Mouse (Mus musculus) stomach, embryonic 15.5 days (tissue): ENCODE data around the gene Rft1. TPM values are rescaled to one million over a fixed set of nuclear protein-coding genes. Genes with fewer than 3 reads are reported as not detected.
A peak's percentile ranks its signal among the peaks of the same experiment; 100 is the strongest.
"Not testable (repeated sequence)": the region's sequence is repeated elsewhere in the genome, so short reads cannot be mapped to it uniquely, and the experiment has no call there.

Experiments
- ATAC-seq: fragments of 200-750 bp; cut with Nextera tagmentation; 2 replicates; pipeline ENCODE4 v1.8.0; 2017; ENCODE audit warnings: low read depth, moderate number of reproducible peaks, moderate TSS enrichment; ENCODE audit not compliant: insufficient read depth, low FRiP score
- H3K27ac ChIP-seq: fragments of 300-500 bp; sonication (generic); 2 replicates; pipeline ENCODE4 v1.5.1; 2015; ENCODE audit warnings: mild to moderate bottlenecking, inconsistent platforms
- H3K27me3 ChIP-seq: fragments of 300-500 bp; sonication (generic); replicated peaks from 2 replicates; pipeline ENCODE4 v1.6.1; 2015; ENCODE audit warnings: inconsistent platforms
- H3K36me3 ChIP-seq: fragments of 300-500 bp; sonication (generic); 2 replicates; pipeline ENCODE4 v1.6.1; 2015; ENCODE audit warnings: inconsistent platforms
- H3K4me1 ChIP-seq: fragments of 300-500 bp; sonication (generic); 2 replicates; pipeline ENCODE4 v1.6.1; 2015; ENCODE audit warnings: inconsistent platforms
- H3K4me2 ChIP-seq: fragments of 300-500 bp; sonication (generic); 2 replicates; pipeline ENCODE4 v1.6.1; 2015; ENCODE audit warnings: mild to moderate bottlenecking, inconsistent platforms
- H3K4me3 ChIP-seq: fragments of 300-500 bp; sonication (generic); replicated peaks from 2 replicates; pipeline ENCODE4 v1.5.1; 2015; ENCODE audit warnings: inconsistent platforms
- H3K9ac ChIP-seq: fragments of 300-500 bp; sonication (generic); 2 replicates; pipeline ENCODE4 v1.6.1; 2015; ENCODE audit warnings: inconsistent platforms
- H3K9me3 ChIP-seq: fragments of 300-500 bp; sonication (generic); 2 replicates; pipeline ENCODE4 v1.6.1; 2016; ENCODE audit warnings: inconsistent platforms
- WGBS: fragments of 180-500 bp; shearing (Covaris S2); methylation state at CpG from one replicate; pipeline ENCODE4 v1.1.7; 2015; 5-methylcytosine and 5-hydroxymethylcytosine counted together
- polyA plus RNA-seq: library from polyadenylated mRNA; unstranded; fragments of >200 nt; fragmentation: Nextera tagmentation; extraction: Ambion mirVana; gene quantifications from 2 replicates; pipeline ENCODE4 v1.2.1, GENCODE M21; 2015

The Rft1 gene
- polyA plus RNA-seq, 1 experiment from 2014 or later, result 14.7 TPM

DNA sequence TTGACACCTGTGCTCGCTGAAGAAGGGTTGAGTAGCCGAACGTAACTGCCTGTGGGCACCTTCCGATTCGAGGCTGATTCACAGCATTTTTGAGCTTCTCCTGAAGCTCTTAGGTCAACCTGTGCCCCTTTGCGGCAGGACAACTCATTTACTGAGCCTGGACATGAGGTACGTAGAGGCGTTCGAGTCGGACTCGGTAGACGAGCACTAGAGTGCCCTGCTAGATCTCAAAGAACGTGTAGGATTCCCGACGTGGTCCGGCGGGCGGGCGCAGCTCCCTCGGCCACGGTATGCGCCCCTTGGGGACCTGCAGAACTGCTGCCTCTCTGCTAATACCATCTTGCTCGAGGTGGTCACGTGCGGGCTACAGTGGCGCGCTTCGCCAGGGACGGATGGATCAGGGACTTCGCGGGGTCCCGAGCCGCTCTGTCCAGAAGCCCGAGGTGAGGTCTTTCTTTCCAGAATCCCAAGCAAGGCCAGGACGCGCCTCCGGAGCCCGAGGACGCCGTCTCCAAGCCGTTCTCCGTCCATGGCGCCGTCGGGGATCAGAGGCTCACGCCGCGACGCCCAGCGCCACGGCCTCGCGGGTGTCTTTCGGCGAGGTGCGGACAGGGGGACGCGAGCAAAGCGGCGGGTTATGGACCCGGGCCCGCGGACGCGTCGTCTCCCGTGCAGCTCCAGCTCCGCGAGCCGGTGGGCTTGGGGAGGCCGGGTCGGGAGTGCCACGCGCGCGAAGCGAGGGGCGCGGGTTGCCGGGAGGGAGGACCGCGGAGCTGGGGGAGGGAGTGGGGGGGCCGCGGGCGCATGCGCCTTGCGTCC lies 60.8 kb downstream of the Rft1 start, which contains the start of gene Sfmbt1:
TSS of gene Sfmbt1 (plus strand) at position 51 of the 819 bp plus-strand sequence.
- WGBS, result 2% methylated on average over 84 of the region's 87 CpGs

DNA sequence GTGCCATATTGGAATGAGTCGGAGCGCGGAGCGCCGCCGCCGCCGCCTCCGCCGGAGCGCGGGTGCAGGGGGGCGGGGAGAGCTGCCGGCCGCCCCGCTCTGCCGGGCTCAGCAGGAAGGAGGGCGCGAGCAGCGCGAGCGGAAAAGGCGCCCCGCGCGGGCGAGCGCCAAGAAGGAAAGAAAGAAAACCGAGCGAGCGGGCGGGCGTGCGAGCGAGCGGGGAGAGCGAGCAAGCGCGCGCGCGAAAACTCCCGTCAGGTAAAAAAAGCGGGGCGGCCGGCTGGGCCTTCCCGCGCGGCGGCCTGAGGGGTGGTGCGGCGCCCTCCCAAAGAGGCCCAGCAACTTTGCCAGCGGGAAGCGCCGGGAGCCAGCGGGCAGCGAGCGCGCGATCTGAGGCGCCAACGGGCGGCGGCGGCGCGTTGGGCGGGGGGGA lies 61.5 kb downstream of the Rft1 start:
- 0 out of 2 replicates have a peak, but pooled peaks cover 8% of the 10 kb centered on the region for H3K4me1 ChIP-seq
- H3K9me3 ChIP-seq, result no peaks in the 10 kb centered on the region
- peak overlapping the region; percentile 92 for H3K4me2 ChIP-seq
- H3K9ac ChIP-seq, result peak overlapping the region; percentile 82
- H3K27me3 ChIP-seq, result peaks cover 11% of the 10 kb centered on the region
- 0% methylated on average over 41 of the region's 68 CpGs for WGBS
- H3K27ac ChIP-seq, result peak overlapping the region; percentile 90
- H3K4me3 ChIP-seq, result peak overlapping the region; percentile 89
- no peaks in the 10 kb centered on the region for H3K36me3 ChIP-seq
- ATAC-seq, result peak; percentile 70; the same call in 1 of the 2 replicates

More for the DNA sequence above, 60.8 kb downstream of the Rft1 start, which contains the start of gene Sfmbt1:
- Histone ChIP-seq H3K27me3 (peaks cover 11% of the 10 kb centered on the region), H3K4me3 (peak within 1 kb of the TSS; percentile 89), H3K9me3 (no peaks in the 10 kb centered on the region), H3K9ac (peak within 1 kb of the TSS; percentile 82), H3K4me1 (0 out of 2 replicates have a peak, but pooled peaks cover 8% of the 10 kb centered on the region), H3K36me3 (no peaks in the 10 kb centered on the region), H3K27ac (peak within 1 kb of the TSS; percentile 90), H3K4me2 (peak within 1 kb of the TSS; percentile 92)
- peak; percentile 48; the same call in 1 of the 2 replicates for ATAC-seq

DNA sequence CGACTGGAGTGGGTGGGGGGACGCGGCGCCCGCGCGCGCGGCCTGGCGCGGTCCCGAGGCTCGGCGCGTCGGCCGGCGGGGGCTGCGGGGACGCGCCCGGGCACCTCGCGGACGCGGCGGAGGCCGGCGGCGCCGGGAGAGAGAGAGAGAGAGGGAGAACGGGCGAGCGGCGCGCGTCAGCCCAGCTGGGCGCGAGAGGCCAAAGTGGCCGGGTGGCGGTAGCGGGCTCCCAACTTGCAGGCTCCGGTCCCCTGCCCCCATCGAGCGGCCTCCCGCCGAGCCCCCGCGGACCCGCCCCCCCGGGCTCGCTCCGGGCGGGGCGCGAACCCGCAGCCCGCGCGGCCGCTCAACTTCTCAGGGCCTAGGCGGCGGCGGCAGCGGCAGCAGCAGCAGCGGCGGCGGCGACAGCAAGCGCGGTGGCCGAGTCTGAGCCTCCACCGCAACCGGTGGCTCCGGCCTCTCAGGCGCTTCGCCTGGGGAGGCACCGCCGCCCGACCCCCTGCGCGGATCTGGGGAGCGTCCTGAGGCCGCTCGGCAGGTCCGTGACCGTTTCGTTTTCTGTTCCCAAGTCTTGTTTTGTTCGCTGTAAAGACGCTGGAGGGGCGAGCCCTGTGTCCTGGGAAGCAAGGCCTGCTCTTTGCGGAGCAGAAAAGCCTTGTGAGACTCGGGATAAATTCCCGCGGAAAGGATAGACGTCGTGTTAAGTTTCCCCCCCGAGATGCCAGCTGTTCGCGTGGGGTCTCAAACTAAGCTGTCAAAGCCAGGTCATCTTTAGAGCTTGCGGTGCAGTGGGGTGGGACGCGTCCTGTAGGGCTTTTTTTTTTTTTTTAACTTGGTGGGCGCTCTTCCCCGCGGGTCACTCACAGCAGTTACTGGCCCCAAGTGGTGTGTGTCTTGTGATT lies 62.1 kb downstream of the Rft1 start:
- Histone ChIP-seq H3K4me3 (peak overlapping the region; percentile 89), H3K9ac (peak overlapping the region; percentile 82)
- under 1% methylated on average over 62 of the region's 106 CpGs for WGBS

DNA sequence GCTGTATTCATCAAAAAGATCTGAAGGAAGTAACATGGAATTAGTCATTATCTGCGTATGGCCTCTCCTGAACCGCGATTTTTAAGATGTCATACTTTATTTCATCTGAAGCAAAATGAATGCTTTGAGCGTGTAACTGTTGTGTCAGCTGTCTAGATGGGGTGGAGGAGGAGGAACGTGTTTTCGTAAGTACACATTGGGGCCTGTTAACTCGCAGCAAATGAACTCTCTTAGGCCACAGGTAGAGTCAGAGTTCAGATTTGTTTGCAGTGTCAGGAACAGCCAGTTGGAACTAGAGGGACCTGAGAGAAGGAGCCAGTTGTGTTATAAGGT lies 62.8 kb downstream of the Rft1 start:
- WGBS, result 13% methylated on average over 7 of the region's 7 CpGs
- ATAC-seq, result no peak

More for the DNA sequence above, 62.1 kb downstream of the Rft1 start:
- Histone ChIP-seq H3K27me3 (peaks cover 11% of the 10 kb centered on the region), H3K36me3 (no peaks in the 10 kb centered on the region), H3K9me3 (no peaks in the 10 kb centered on the region), H3K4me2 (peak overlapping the region; percentile 92), H3K4me1 (0 out of 2 replicates have a peak, but pooled peaks cover 8% of the 10 kb centered on the region), H3K27ac (peak overlapping the region; percentile 90)
- ATAC-seq, result peak; percentile 48

DNA sequence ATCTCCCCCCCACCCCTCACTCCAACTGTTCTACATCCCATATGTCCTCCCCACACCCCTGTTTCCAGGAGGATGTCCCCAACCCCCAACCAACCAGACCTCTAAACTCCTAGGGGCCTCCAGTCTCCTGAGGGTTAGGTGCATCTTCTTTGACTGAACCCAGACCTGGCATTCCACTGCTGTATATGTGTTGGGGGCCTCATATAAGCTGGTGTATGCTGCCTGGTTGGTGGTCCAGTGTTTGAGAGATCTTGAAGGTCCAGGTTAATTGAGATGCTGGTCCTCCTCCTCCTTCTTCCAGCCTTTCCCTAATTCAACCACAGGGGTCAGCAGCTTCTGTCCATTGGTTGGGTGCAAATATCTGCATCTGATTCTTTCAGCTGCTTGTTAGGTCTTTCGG lies 64.5 kb downstream of the Rft1 start:
- H3K27ac ChIP-seq, H3K4me1 ChIP-seq, H3K4me3 ChIP-seq, H3K9me3 ChIP-seq, H3K9ac ChIP-seq, ATAC-seq, H3K4me2 ChIP-seq, H3K36me3 ChIP-seq: not testable (repeated sequence)
- WGBS, result 97% methylated on average over 1 of the region's 1 CpGs
- peaks cover 11% of the 10 kb centered on the region for H3K27me3 ChIP-seq

More for the DNA sequence above, 62.8 kb downstream of the Rft1 start:
- Histone ChIP-seq H3K4me1 (0 out of 2 replicates have a peak, but pooled peaks cover 8% of the 10 kb centered on the region), H3K9ac (peak overlapping the region; percentile 82; the same call in 1 of the 2 replicates), H3K4me3 (peak overlapping the region; percentile 89), H3K27ac (no peak overlapping the region), H3K4me2 (peak overlapping the region; percentile 92), H3K27me3 (peaks cover 11% of the 10 kb centered on the region), H3K9me3 (no peaks in the 10 kb centered on the region), H3K36me3 (no peaks in the 10 kb centered on the region)

DNA sequence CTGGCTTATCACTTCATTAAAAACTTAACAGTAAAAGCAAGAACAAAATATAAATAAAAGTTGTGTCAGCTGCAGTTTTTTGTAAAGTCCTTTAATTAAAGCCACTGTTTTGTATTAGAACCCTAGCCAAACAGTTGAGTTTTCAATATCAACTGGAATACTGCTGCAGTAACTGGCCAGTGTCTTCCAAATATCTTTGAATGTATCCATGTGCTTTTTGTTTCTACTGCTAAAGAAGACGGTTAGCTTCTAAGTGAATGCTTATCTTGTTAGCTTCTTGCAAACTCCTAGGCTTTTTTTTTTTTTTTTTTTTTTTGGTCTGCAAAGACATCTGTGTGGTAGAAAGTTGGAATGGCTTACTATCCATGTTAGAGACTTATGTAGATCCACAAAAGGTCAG lies 65.4 kb downstream of the Rft1 start:
- Histone ChIP-seq H3K4me2 (no peak overlapping the region), H3K36me3 (no peaks in the 10 kb centered on the region), H3K9me3 (no peaks in the 10 kb centered on the region), H3K9ac (no peak overlapping the region), H3K4me1 (0 out of 2 replicates have a peak, but pooled peaks cover 8% of the 10 kb centered on the region), H3K27me3 (peaks cover 9% of the 10 kb centered on the region; the same call in 1 of the 2 replicates), H3K27ac (no peak overlapping the region), H3K4me3 (no peak overlapping the region)
- no peak for ATAC-seq
- 51% methylated on average over 1 of the region's 1 CpGs for whole genome bisulfite sequencing

DNA sequence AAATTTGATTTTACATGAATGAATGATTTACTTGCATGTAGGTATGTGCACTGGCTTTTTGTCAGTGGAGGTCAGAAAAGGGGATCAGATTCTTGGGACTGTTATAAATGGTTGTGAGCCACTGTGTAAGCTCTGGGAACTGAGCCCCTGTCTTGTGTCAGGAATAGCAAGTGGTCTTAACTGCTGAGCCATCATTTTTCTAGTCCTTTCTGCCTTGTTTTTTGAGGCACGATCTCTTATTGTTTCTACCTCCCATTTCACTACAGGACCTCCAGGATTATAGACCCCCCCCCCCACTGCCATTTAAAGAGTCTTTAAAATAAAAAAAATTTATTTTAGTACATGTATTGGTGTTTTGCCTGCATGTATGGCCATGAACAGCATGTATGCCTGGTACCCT lies 67.7 kb downstream of the Rft1 start:
- H3K4me3 ChIP-seq, result no peak overlapping the region
- H3K4me2 ChIP-seq, result no peak overlapping the region
- 87% methylated on average over 1 of the region's 1 CpGs for WGBS
- H3K9ac ChIP-seq, result no peak overlapping the region
- H3K27me3 ChIP-seq, result no peaks in the 10 kb centered on the region
- no peak overlapping the region for H3K27ac ChIP-seq
- no peaks in the 10 kb centered on the region for H3K4me1 ChIP-seq
- H3K9me3 ChIP-seq, result no peaks in the 10 kb centered on the region
- no peaks in the 10 kb centered on the region for H3K36me3 ChIP-seq
- no peak for ATAC-seq

DNA sequence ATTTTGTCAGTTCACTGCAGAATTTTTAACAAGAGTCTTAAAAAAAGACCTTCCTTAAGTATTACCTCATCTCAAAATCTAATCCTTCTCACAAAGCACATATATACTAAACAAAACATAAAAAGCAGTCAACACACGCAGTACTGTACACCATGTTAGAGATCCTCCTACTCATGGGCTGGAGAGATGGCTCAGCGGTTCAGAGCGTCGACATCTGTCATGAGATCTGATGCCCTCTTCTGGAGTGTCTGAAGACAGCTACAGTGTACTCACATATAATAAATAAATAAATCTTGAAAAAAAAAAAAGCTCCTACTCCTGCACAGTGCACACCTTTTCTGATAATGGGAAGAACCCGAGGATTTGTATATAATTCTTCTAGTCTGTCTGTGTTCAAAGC lies 68.2 kb downstream of the Rft1 start:
- no peaks in the 10 kb centered on the region for H3K36me3 ChIP-seq
- WGBS, result 72% methylated on average over 5 of the region's 5 CpGs
- ATAC-seq, result no peak

DNA sequence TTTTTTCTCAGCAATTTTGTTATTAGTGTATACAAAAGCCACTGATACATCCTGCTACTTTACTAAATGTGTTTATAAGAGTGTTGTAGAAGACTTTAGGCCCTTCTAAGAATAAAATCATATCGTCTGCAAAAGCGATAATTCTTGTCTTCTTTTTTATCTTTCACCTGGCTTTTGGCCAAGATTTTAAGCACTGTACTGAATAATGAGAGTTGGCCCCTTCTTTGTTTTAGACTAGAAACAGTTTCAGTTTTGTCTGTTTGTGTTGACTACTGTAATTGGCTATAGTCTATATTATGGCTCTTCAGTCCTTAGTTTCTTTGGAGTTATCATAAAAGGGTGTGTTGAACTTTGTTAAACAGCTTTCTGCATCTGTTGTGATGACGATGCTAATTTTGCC lies 77.7 kb downstream of the Rft1 start:
- no peak overlapping the region for H3K27ac ChIP-seq
- H3K4me2 ChIP-seq, result no peak overlapping the region
- H3K27me3 ChIP-seq, result no peaks in the 10 kb centered on the region
- H3K4me1 ChIP-seq, result no peaks in the 10 kb centered on the region
- H3K9me3 ChIP-seq, result no peaks in the 10 kb centered on the region
- H3K4me3 ChIP-seq, result no peak overlapping the region
- no peak overlapping the region for H3K9ac ChIP-seq
- H3K36me3 ChIP-seq, result no peaks in the 10 kb centered on the region
- no peak for ATAC-seq
- WGBS, result 57% methylated on average over 3 of the region's 3 CpGs

More for the DNA sequence above, 68.2 kb downstream of the Rft1 start:
- Histone ChIP-seq H3K4me1 (no peaks in the 10 kb centered on the region), H3K9me3 (no peaks in the 10 kb centered on the region), H3K9ac (no peak overlapping the region), H3K27me3 (no peaks in the 10 kb centered on the region), H3K4me2 (no peak overlapping the region), H3K4me3 (no peak overlapping the region), H3K27ac (no peak overlapping the region)

DNA sequence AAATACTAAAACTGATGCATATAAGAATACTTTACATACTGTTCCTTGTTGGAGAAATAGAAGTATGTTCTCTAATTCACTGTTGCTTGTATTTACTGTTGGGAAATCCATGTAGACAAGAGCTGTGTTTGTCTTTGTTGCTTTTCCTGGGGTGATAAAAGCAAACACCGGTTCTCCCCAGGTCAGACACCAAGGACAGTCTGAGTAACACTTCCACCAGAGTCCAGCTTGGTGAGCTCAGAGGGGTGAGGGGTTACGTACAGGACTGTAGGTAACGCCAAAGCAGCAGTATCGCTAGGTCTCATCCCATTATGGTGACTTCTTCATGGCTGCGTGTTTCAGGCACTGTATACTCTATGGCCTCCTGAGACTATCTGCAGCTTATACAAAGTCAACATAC lies 80.5 kb downstream of the Rft1 start:
- H3K4me2 ChIP-seq, result no peak overlapping the region
- H3K9ac ChIP-seq, result no peak overlapping the region
- no peaks in the 10 kb centered on the region for H3K36me3 ChIP-seq
- WGBS, result 91% methylated on average over 5 of the region's 5 CpGs
- no peaks in the 10 kb centered on the region for H3K4me1 ChIP-seq
- H3K4me3 ChIP-seq, result no peak overlapping the region
- H3K27ac ChIP-seq, result no peak overlapping the region
- no peaks in the 10 kb centered on the region for H3K27me3 ChIP-seq
- no peak for ATAC-seq
- no peaks in the 10 kb centered on the region for H3K9me3 ChIP-seq

DNA sequence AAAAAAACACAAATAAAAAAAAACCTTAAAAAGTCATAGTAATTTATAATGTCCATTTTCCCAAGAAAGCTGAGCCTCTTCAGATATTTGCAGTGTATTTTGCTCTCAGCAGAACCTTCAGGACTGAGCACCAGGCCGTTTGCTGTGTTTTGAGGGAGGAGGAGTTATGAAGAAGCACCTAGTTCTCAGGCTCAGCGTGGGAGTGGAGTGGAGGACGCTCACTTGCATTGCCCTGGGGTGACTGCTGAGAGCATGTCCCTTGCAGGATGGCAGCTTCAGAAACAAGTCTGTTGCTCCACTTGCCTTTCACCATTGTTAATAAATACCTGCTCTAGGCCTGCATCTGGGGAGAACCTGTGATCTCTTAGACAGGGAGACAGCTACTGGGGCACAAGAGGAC lies 81.7 kb downstream of the Rft1 start:
- Histone ChIP-seq H3K4me3 (no peak overlapping the region), H3K4me2 (no peak overlapping the region), H3K36me3 (no peaks in the 10 kb centered on the region), H3K27me3 (no peaks in the 10 kb centered on the region), H3K4me1 (no peaks in the 10 kb centered on the region), H3K9ac (no peak overlapping the region), H3K9me3 (no peaks in the 10 kb centered on the region), H3K27ac (no peak overlapping the region)
- no peak for ATAC-seq
- WGBS, result 65% methylated on average over 3 of the region's 3 CpGs
